Mouse (Mus musculus) cortical plate, adult 2 months (tissue): ENCODE results near the gene Lonp2. TPM values are rescaled to one million over a fixed set of nuclear protein-coding genes. Genes with fewer than 3 reads are reported as not detected.
A peak's percentile ranks its signal among the peaks of the same experiment; 100 is the strongest.

Experiments used
- H3K27ac ChIP-seq: fragments of 200-500 bp; 2 replicates; pipeline ENCODE4 v1.5.1; 2012; ENCODE audit warnings: low read length, control low read depth, inconsistent platforms; ENCODE audit not compliant: insufficient read depth
- H3K4me1 ChIP-seq: fragments of 200-500 bp; 2 replicates; pipeline ENCODE4 v1.6.1; 2011; ENCODE audit warnings: low read length; ENCODE audit not compliant: control insufficient read depth, insufficient read depth
- H3K4me3 ChIP-seq: fragments of 200-500 bp; 2 replicates; pipeline ENCODE4 v1.5.1; 2011; ENCODE audit warnings: mild to moderate bottlenecking, low read length, control low read depth; ENCODE audit not compliant: insufficient read depth
- CTCF ChIP-seq: fragments of 200-500 bp; IDR thresholded peaks from 2 replicates; pipeline ENCODE4 v1.5.1; 2011; ENCODE audit warnings: mild to moderate bottlenecking, control low read depth, low read length; ENCODE audit not compliant: insufficient read depth; ENCODE audit errors: extremely low read depth
- POLR2A ChIP-seq: fragments of 200-500 bp; IDR thresholded peaks from 2 replicates; pipeline ENCODE4 v1.6.1; 2011; ENCODE audit warnings: mild to moderate bottlenecking, low read length, control low read depth; ENCODE audit not compliant: insufficient read depth; ENCODE audit errors: extremely low read depth
- polyA plus RNA-seq: library from polyadenylated mRNA; depleted of rRNA; stranded (reverse); fragments of >200 nt; gene quantifications from 2 replicates; pipeline ENCODE4 v1.2.3, GENCODE M21; 2012

The Lonp2 gene
- polyA plus RNA-seq, 1 experiment, result 51.6 TPM

GRCm38 (mm10) chr8:86720756-86721459, 97.1 kb downstream of the Lonp2 start:
- Histone ChIP-seq H3K4me3 (no peak overlapping the region), H3K27ac (no peak overlapping the region), H3K4me1 (peaks cover 2% of the 10 kb centered on the region)
- TF ChIP-seq CTCF, result peak; percentile 29; the same call in 1 of the 2 replicates
- TF ChIP-seq POLR2A, result no peak

GRCm38 (mm10) chr8:86721490-86721889, 97.6 kb downstream of the Lonp2 start:
- H3K27ac ChIP-seq, result no peak overlapping the region
- H3K4me3 ChIP-seq, result no peak overlapping the region
- no peaks in the 10 kb centered on the region; the same call in 1 of the 2 replicates for H3K4me1 ChIP-seq
- TF ChIP-seq CTCF, result no peak
- TF ChIP-seq POLR2A, result no peak

- Histone ChIP-seq H3K4me1 (peaks cover 12% of the 10 kb centered on the region), H3K4me3 (no peak overlapping the region), H3K27ac (0 out of 2 replicates have a peak overlapping the region, but pooled peaks have one; percentile 13)
- TF ChIP-seq CTCF (no peak), POLR2A (no peak)
Observed at GRCm38 (mm10) chr8:86726959-86727358, 103.1 kb downstream of the Lonp2 start.

- Histone ChIP-seq H3K4me3 (no peak overlapping the region), H3K27ac (no peak overlapping the region), H3K4me1 (peaks cover 12% of the 10 kb centered on the region)
- TF ChIP-seq POLR2A, result no peak
Observed at GRCm38 (mm10) chr8:86728224-86728950, 104.5 kb downstream of the Lonp2 start.

GRCm38 (mm10) chr8:86730303-86730702, 106.5 kb downstream of the Lonp2 start:
- Histone ChIP-seq H3K4me1 (peaks cover 12% of the 10 kb centered on the region), H3K4me3 (no peak overlapping the region), H3K27ac (no peak overlapping the region)
- TF ChIP-seq POLR2A (no peak), CTCF (no peak)

- H3K4me3 ChIP-seq, result no peak overlapping the region
- no peak overlapping the region for H3K27ac ChIP-seq
- TF ChIP-seq POLR2A (no peak), CTCF (no peak)
- H3K4me1 ChIP-seq, result peaks cover 12% of the 10 kb centered on the region
Observed at GRCm38 (mm10) chr8:86730860-86731259, 107.0 kb downstream of the Lonp2 start.

GRCm38 (mm10) chr8:86734171-86734570, 110.3 kb downstream of the Lonp2 start:
- peaks cover 3% of the 10 kb centered on the region for H3K4me1 ChIP-seq
- no peak overlapping the region for H3K4me3 ChIP-seq
- TF ChIP-seq CTCF (no peak), POLR2A (no peak)
- H3K27ac ChIP-seq, result no peak overlapping the region

GRCm38 (mm10) chr8:86734954-86735353, 111.1 kb downstream of the Lonp2 start:
- TF ChIP-seq POLR2A (no peak), CTCF (no peak)
- Histone ChIP-seq H3K4me3 (no peak overlapping the region), H3K27ac (no peak overlapping the region), H3K4me1 (peaks cover 3% of the 10 kb centered on the region; the same call in 1 of the 2 replicates)

GRCm38 (mm10) chr8:86735446-86736111, 111.7 kb downstream of the Lonp2 start:
- peaks cover 2% of the 10 kb centered on the region; the same call in 1 of the 2 replicates for H3K4me1 ChIP-seq
- H3K27ac ChIP-seq, result no peak overlapping the region
- TF ChIP-seq CTCF (no peak), POLR2A (no peak)
- no peak overlapping the region for H3K4me3 ChIP-seq

GRCm38 (mm10) chr8:86740899-86741298, 117.1 kb downstream of the Lonp2 start:
- TF ChIP-seq POLR2A (no peak), CTCF (no peak)
- H3K4me1 ChIP-seq, result peaks cover 14% of the 10 kb centered on the region
- no peak overlapping the region for H3K4me3 ChIP-seq
- H3K27ac ChIP-seq, result no peak overlapping the region
